Mouse (Mus musculus) lung, postnatal 0 days (tissue): ENCODE results near the gene Vmn1r191. TPM values are rescaled to one million over a fixed set of nuclear protein-coding genes. Genes with fewer than 3 reads are reported as not detected.
"Not testable (repeated sequence)": the region's sequence is repeated elsewhere in the genome, so short reads cannot be mapped to it uniquely, and the experiment has no call there.

Experiments used
- ATAC-seq: fragments of 200-750 bp; cut with Nextera tagmentation; 2 replicates; pipeline ENCODE4 v1.8.0; 2017; ENCODE audit warnings: moderate library complexity
- DNase-seq: peaks from one replicate; pipeline ENCODE4 v3.0.0-alpha.2; 2016; ENCODE audit warnings: low spot score
- H3K27ac ChIP-seq: fragments of 300-500 bp; sonication (generic); 2 replicates; pipeline ENCODE4 v1.5.1; 2014; ENCODE audit warnings: antibody characterized with exemption, mild to moderate bottlenecking, low read length, mixed read lengths
- H3K27me3 ChIP-seq: fragments of 300-500 bp; sonication (generic); replicated peaks from 2 replicates; pipeline ENCODE4 v1.6.1; 2014; ENCODE audit warnings: low read length, mixed read lengths; ENCODE audit not compliant: insufficient read depth
- H3K36me3 ChIP-seq: fragments of 300-500 bp; sonication (generic); 2 replicates; pipeline ENCODE4 v1.6.1; 2014; ENCODE audit warnings: low read length, mixed read lengths; ENCODE audit not compliant: insufficient read depth
- H3K4me1 ChIP-seq: fragments of 300-500 bp; sonication (generic); 2 replicates; pipeline ENCODE4 v1.6.1; 2014; ENCODE audit warnings: antibody characterized with exemption, low read depth, low read length, mixed read lengths; ENCODE audit not compliant: insufficient read depth
- H3K4me2 ChIP-seq: fragments of 300-500 bp; sonication (generic); replicated peaks from 2 replicates; pipeline ENCODE4 v1.6.1; 2014; ENCODE audit warnings: low read depth, mild to moderate bottlenecking, low read length, moderate library complexity, mixed read lengths
- H3K4me3 ChIP-seq: fragments of 300-500 bp; sonication (generic); 2 replicates; pipeline ENCODE4 v1.5.1; 2014; ENCODE audit warnings: low read depth, low read length
- H3K9ac ChIP-seq: fragments of 300-500 bp; sonication (generic); replicated peaks from 2 replicates; pipeline ENCODE4 v1.6.1; 2014; ENCODE audit warnings: low read depth, mild to moderate bottlenecking
- H3K9me3 ChIP-seq: fragments of 300-500 bp; sonication (generic); 2 replicates; pipeline ENCODE4 v1.6.1; 2016; ENCODE audit warnings: low read length, mixed read lengths
- CTCF ChIP-seq: IDR thresholded peaks from 2 replicates; pipeline ENCODE4 v1.5.1; 2016; ENCODE audit warnings: antibody characterized with exemption, mild to moderate bottlenecking
- EP300 ChIP-seq: IDR thresholded peaks from 2 replicates; pipeline ENCODE4 v1.6.1; 2016; ENCODE audit warnings: antibody characterized with exemption, mild to moderate bottlenecking, control low read depth
- WGBS: fragments of 180-500 bp; shearing (Covaris S2); extraction: QIAGEN DNeasy Blood & Tissue Kit; methylation state at CpG from one replicate; pipeline ENCODE4 v1.1.7; 2014; 5-methylcytosine and 5-hydroxymethylcytosine counted together
- polyA plus RNA-seq: library from polyadenylated mRNA; unstranded; fragments of >200 nt; fragmentation: Nextera tagmentation; extraction: Ambion mirVana; gene quantifications from 2 replicates; pipeline ENCODE4 v1.2.1, GENCODE M21; 2015

The Vmn1r191 gene
- polyA plus RNA-seq = not detected in 2 replicates

DNA sequence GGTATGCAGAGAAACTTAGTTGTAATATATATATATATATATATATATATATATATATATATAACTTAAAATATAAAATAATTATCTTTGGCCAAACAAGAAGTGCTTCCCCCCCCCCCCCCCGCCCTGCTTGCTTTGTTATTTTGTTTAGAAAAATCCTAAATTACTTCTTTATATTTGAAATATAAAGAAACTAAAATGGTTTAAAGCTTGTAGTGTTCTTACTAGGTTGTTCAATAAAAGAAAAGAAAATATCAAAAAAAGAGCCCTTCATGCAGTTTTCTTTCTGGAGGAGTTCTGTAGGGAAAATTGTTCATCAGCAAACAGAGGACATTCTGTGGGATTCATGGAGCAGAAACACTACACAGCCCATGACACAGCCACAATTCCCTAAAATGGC, at the start of gene Vmn1r191:
TSS of gene Vmn1r191 (minus strand) at position 101 of the 400 bp plus-strand sequence.
- Histone ChIP-seq H3K27me3 (no peaks in the 10 kb centered on the region), H3K27ac (no peak within 1 kb of the TSS), H3K4me2 (no peak within 1 kb of the TSS), H3K36me3 (no peaks in the 10 kb centered on the region), H3K9ac (no peak within 1 kb of the TSS), H3K4me1 (no peaks in the 10 kb centered on the region), H3K9me3 (no peaks in the 10 kb centered on the region), H3K4me3 (no peak within 1 kb of the TSS)
- ATAC-seq (no peak), DNase-seq (no peak)
- 70% methylated on average over 1 of the region's 1 CpGs for WGBS
- TF ChIP-seq CTCF (no peak), EP300 (no peak)

DNA sequence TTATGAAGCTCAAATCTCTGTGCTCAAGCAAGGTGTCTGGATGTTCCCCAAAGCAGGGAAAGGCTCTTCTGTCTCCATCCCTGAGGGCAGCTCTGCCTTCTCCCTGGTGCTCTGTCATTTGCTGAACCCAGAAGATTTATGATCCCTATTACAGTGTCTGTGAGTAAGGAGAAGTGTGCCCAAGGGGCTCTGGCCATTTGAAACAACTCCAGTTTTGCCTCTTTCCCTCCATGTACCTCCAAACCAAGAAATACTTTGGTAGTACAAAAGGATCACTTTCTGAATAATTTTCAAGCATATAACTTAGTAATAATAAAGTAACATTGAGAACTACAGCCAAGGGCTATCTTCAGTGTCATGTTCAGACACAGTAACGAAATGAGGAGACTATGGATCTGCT, 39.3 kb upstream of the Vmn1r191 start, which contains the start of gene Vmn1r193:
TSS of gene Vmn1r193 (minus strand) at position 101 of the 400 bp plus-strand sequence.
- H3K27ac ChIP-seq, H3K4me2 ChIP-seq, DNase-seq, H3K4me1 ChIP-seq, H3K27me3 ChIP-seq, H3K9ac ChIP-seq, H3K4me3 ChIP-seq, H3K36me3 ChIP-seq, ATAC-seq, H3K9me3 ChIP-seq: not testable (repeated sequence)
- WGBS = 57% methylated on average over 1 of the region's 1 CpGs

DNA sequence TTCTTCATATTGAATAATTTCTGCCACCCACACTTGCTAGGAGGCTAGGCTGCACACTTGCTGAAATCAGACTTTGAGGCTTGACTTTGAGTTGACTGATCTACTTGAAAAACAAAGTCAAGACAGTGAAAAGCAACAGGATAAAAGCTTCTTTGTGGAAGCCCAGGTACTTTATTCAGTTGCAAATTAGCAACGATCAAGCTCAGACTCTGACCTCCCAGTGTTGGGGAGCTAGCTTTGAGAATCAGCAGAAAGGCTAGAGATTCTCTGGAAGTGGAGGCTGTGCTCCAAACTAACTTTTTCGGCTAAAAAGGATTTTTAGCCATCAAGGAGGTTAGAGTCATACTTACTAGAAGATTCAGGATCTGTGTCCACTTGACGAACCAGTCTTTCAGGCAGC, 9.0 kb upstream of the Vmn1r191 start:
- ATAC-seq, H3K27ac ChIP-seq, DNase-seq, H3K4me3 ChIP-seq, H3K9me3 ChIP-seq, H3K9ac ChIP-seq, H3K36me3 ChIP-seq, H3K27me3 ChIP-seq, H3K4me1 ChIP-seq, H3K4me2 ChIP-seq: not testable (repeated sequence)
- WGBS = 83% methylated on average over 3 of the region's 3 CpGs

DNA sequence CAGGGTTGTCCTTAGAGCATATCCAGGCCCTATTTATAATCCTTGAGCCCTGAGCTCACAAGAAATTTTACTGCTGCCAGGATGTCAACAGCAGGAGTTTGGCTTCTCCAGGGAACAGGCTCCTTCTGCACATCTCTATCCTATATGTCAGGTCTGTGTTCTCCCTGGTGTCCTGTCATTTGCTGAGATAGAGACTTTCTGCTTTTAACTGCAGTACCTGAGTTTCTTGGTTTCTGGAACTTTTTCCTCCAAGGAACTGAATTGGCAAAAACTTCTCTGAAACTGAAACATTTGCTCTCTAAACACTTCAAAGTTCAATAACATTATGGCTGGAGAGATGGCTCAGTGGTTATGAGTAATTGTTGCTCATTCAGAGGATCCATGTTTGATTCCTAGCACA, 7.3 kb upstream of the Vmn1r191 start, which contains the start of gene Vmn1r192:
TSS of gene Vmn1r192 (minus strand) at position 101 of the 400 bp plus-strand sequence.
- H3K9me3 ChIP-seq = no peaks in the 10 kb centered on the region
- no peak within 1 kb of the TSS for H3K4me2 ChIP-seq
- H3K27me3 ChIP-seq = no peaks in the 10 kb centered on the region
- TF ChIP-seq CTCF (no peak), EP300 (no peak)
- H3K9ac ChIP-seq = no peak within 1 kb of the TSS
- ATAC-seq (no peak), DNase-seq (no peak)
- no peaks in the 10 kb centered on the region for H3K36me3 ChIP-seq
- H3K4me3 ChIP-seq = no peak within 1 kb of the TSS
- no peaks in the 10 kb centered on the region for H3K4me1 ChIP-seq
- no peak within 1 kb of the TSS for H3K27ac ChIP-seq

DNA sequence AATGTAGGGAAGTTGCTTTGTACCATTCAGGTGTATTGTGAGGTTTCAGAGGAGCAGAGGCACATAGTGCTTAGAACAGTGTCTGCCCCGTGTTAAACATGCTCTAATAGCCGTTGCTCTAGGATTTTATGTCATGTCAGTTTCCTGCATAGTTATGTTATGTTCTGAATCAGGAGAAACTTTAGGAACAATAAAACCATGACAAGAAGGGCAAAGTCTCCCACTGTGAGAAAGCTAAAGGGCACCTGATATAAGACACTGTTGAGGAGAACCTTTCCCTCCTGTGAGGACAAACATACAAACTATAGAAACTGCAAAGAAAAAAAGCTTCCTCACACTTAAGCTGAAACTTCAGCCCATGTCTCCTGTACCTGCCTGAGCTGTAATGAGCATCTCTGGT, 6.6 kb upstream of the Vmn1r191 start:
- H3K36me3 ChIP-seq = no peaks in the 10 kb centered on the region

DNA sequence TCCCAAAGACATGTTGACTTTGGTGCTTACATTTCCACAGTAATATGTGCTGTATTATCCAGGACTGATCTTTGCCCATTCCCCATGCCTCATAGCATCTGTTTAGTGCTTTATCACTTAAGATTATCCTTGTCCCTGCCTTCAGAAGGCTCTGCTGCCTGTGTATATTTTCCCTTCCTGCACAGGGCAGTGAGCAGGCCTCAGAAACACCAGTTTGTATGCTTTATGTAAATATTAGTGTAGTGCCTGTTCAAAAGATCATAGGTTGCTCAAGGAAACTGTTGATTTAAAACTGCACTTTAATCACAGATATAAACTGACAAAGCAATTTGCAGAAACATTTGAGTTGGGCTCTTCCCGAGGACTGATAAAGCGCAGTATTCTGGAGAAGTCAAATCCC, 5.5 kb upstream of the Vmn1r191 start:
- H3K9ac ChIP-seq = no peak overlapping the region
- no peaks in the 10 kb centered on the region for H3K4me1 ChIP-seq
- no peak overlapping the region for H3K4me2 ChIP-seq
- 21% methylated on average over 2 of the region's 2 CpGs for WGBS
- no peaks in the 10 kb centered on the region for H3K9me3 ChIP-seq
- DNase-seq (no peak), ATAC-seq (no peak)
- no peaks in the 10 kb centered on the region for H3K36me3 ChIP-seq
- no peak overlapping the region for H3K27ac ChIP-seq
- TF ChIP-seq EP300 (no peak), CTCF (no peak)
- no peaks in the 10 kb centered on the region for H3K27me3 ChIP-seq
- H3K4me3 ChIP-seq = no peak overlapping the region

More for the DNA sequence above, 6.6 kb upstream of the Vmn1r191 start:
- Histone ChIP-seq H3K27ac (no peak overlapping the region), H3K27me3 (no peaks in the 10 kb centered on the region), H3K4me2 (no peak overlapping the region), H3K4me3 (no peak overlapping the region), H3K9ac (no peak overlapping the region), H3K9me3 (no peaks in the 10 kb centered on the region), H3K4me1 (no peaks in the 10 kb centered on the region)
- no peak for TF ChIP-seq EP300
- TF ChIP-seq CTCF = no peak
- WGBS = 73% methylated on average over 2 of the region's 2 CpGs
- DNase-seq = no peak
- no peak for ATAC-seq

DNA sequence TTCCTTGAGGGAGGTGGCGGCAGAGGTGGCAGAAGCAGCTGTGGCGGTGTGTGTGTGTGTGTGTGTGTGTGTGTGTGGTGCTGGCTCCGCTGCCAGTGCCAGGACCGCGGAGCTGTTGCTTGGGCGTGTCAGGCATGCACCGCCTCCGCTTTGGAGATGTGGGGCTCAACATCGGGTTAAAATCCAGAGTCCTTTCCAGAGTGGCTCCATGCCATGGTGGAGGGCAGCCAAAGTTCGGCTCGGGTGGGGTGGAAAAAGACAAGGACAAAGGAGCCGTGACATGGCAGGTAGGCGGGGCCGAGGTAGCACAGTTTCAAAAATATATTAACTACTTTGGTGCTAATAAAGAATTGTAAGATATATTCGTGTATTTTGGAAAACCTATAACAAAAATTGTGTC, 15.4 kb downstream of the Vmn1r191 start:
- H3K4me1 ChIP-seq = no peaks in the 10 kb centered on the region
- H3K4me3 ChIP-seq = no peak overlapping the region
- 89% methylated on average over 15 of the region's 15 CpGs for whole genome bisulfite sequencing
- H3K9me3 ChIP-seq = no peaks in the 10 kb centered on the region; the same call in 1 of the 2 replicates
- H3K36me3 ChIP-seq = no peaks in the 10 kb centered on the region
- no peaks in the 10 kb centered on the region for H3K27me3 ChIP-seq
- H3K4me2 ChIP-seq = no peak overlapping the region
- TF ChIP-seq EP300 = no peak
- TF ChIP-seq CTCF = no peak
- ATAC-seq (no peak), DNase-seq (no peak)
- H3K9ac ChIP-seq = no peak overlapping the region
- H3K27ac ChIP-seq = no peak overlapping the region

DNA sequence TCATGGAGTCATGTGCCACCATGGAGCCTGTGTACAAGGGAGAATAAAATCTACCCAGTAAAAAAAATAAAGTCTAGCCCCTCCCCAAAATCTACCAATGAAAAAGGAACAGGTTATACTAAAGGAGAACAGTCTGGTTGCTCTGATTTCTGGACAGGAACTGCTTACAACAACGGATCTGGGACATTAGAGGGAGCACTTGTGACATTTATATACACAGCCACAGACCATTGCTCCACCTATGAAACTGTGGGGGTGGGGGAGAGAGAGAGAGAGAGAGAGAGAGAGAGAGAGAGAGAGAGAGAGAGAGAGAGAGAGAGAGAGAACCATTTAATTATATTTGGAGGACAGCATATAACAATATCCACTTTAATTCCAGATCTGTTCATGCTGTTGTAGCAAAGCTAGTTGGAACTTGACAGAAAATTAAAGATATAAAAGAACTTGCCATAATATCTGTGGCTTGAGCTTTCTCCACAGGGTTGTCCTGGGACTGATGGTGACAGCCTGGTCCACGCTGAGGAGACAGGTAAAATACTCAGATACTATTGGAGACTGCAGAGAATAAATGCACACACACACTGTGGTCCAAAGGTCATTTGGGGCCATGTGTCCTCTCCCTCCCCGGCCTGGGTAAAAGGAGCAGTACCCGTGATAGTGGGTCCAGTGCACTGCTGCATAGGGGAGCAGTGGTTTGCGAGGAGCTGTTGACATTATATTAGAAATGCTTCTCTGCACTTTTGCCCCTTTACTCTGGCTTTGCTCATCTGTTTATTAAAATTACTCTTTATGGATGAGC, 47.1 kb downstream of the Vmn1r191 start:
- H3K4me3 ChIP-seq, DNase-seq: not testable (repeated sequence)
- WGBS = 59% methylated on average over 5 of the region's 5 CpGs

More for the DNA sequence above, 47.1 kb downstream of the Vmn1r191 start:
- not testable (repeated sequence) for ATAC-seq, H3K36me3 ChIP-seq, H3K4me1 ChIP-seq, H3K9ac ChIP-seq, H3K4me2 ChIP-seq, H3K9me3 ChIP-seq, H3K27me3 ChIP-seq, H3K27ac ChIP-seq
